Mouse (Mus musculus): ENCODE results near the gene Erp29. TPM values are rescaled to one million over a fixed set of nuclear protein-coding genes. Genes with fewer than 3 reads are reported as not detected.

Gene Erp29
- polyA plus RNA-seq, 1 experiment from 2014 or later = 114 TPM

DNA sequence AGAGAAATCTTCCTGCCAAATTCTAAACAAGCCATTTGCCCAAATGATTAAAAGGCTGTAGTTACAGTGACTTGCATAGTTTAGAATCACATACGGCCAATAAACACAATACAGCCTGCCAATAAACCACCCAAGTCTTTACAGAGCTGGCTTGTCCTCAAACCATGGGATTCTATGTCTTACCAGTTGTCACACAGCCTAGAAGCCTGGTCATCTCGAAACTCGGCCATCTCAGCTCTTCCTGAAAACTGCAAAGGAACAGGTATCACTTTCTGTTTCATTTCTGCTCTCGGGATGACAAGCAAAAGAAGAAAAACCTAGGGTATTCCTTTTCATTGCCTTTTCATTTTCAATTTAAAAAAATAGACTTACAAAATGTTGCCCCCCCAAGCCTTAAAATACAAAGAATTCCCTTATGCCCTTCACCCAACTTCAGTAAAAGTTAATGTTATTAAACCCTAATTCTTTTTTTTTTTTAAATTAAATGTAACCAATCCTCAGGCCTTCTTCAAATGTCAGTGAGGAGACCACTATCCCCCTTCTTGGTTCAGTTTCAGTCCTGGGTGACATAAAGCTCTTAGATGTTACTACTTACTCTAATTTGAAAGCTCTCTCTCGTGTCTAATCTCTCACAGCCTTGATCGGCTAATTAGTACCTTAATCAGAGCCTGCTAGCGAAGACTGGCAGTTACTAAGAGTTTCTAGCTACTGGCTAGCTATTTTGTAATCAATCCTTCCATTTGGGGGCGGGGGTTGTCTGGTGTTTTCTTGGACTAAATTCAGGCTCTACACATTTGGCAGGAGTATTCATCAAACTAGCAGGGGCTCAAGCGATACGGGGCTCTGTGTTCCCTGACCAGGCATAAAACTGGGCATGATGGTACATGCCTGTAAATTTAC lies 68.2 kb downstream of the Erp29 start:
- peaks cover 14% of the 10 kb centered on the region; the same call in 1 of the 2 replicates for H3K27me3 ChIP-seq (replicated peaks; ENCODE audit: low read depth, poor library complexity, severe bottlenecking)
- peaks cover 6% of the 10 kb centered on the region; the same call in 1 of the 2 replicates for H3K9me3 ChIP-seq
- H3K27ac ChIP-seq (replicated peaks) = no peak overlapping the region
- H3K4me3 ChIP-seq = peak overlapping the region; percentile 85
- H3K36me3 ChIP-seq (replicated peaks) = peaks cover 44% of the 10 kb centered on the region
- DNase-seq (ENCODE audit: low spot score) = no peak
- 65% methylated on average over 10 of the region's 10 CpGs for WGBS
- peaks cover 24% of the 10 kb centered on the region for H3K4me1 ChIP-seq

DNA sequence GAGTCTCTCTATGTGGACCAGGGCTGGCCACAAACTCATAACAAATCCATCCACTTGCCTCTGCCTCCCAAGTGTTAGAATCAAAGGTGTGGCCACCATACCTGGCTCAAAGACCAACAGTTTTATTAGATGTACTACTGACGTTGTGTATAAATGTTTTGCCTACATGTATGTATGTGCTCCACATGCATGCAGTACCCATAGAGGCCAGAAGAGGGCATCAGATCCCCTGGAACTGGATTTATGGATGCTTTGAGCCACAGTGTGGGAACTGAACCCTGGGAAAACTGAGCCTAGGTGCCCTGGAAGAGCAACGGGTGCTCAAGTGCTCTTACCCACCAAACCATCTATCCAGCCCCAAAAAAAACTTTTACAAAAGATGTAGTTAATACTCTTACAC lies 71.6 kb downstream of the Erp29 start:
- peak; percentile 31 for DNase-seq (ENCODE audit: low spot score)
- WGBS = 93% methylated on average over 2 of the region's 2 CpGs
- peaks cover 78% of the 10 kb centered on the region for H3K36me3 ChIP-seq (replicated peaks)

DNA sequence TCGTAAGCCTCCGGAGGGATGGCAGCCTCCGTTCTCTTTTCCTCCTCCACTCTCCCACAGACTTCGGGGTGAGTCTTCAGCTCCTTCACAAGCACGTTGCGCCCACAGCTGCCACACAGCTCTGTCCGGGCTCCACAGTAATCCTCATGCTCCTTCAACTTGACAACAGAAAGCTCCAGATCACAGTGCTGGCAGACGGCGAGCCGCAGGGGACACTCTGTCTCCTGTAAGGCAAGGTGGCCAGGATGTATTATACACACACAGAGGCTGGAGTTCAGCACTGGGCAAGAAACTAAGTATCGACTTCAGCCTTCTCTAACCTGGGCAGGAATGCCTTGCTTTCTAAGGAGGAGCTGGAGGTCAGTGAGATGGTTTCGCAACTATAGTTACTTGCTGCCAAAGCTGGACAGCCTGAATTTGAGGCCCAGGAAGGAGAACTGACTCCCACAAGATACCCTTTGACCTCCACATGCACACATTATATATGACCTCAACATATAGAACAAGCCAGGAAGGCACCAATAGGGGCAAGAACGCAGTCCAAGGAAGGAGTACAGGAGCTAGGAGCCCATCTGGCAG lies 73.5 kb downstream of the Erp29 start:
- Histone ChIP-seq H3K36me3 (replicated peaks) (peaks cover 95% of the 10 kb centered on the region), H3K4me3 (no peak overlapping the region), H3K27ac (replicated peaks) (no peak overlapping the region), H3K9me3 (peaks cover 6% of the 10 kb centered on the region; the same call in 1 of the 2 replicates), H3K4me1 (no peaks in the 10 kb centered on the region; the same call in 1 of the 2 replicates), H3K27me3 (replicated peaks; ENCODE audit: low read depth, poor library complexity, severe bottlenecking) (no peaks in the 10 kb centered on the region)
- no peak for DNase-seq (ENCODE audit: low spot score)
- WGBS = 92% methylated on average over 13 of the region's 13 CpGs

More for the DNA sequence above, 71.6 kb downstream of the Erp29 start:
- H3K9me3 ChIP-seq = peaks cover 6% of the 10 kb centered on the region; the same call in 1 of the 2 replicates
- H3K4me1 ChIP-seq = peaks cover 6% of the 10 kb centered on the region
- no peak overlapping the region for H3K4me3 ChIP-seq
- no peak overlapping the region for H3K27ac ChIP-seq (replicated peaks)
- no peaks in the 10 kb centered on the region for H3K27me3 ChIP-seq (replicated peaks; ENCODE audit: low read depth, poor library complexity, severe bottlenecking)

Other genes with a start within 250 kb of the Erp29 start
- gene Rpl6, start 248.0 kb downstream of the Erp29 start, polyA plus RNA-seq (2016; fragmentation: Nextera tagmentation; extraction: Ambion mirVana) = 686 and 696 TPM in 2 replicates
- 4.4 and 5.0 TPM in 2 replicates for gene Hectd4, start 232.3 kb downstream of the Erp29 start, polyA plus RNA-seq (2016; fragmentation: Nextera tagmentation; extraction: Ambion mirVana)
- 74.1 and 74.8 TPM in 2 replicates for gene Trafd1, start 66.9 kb downstream of the Erp29 start, polyA plus RNA-seq (2016; fragmentation: Nextera tagmentation; extraction: Ambion mirVana)
- 49.4 and 53.7 TPM in 2 replicates for gene Naa25, start 54.6 kb downstream of the Erp29 start, polyA plus RNA-seq (2016; fragmentation: Nextera tagmentation; extraction: Ambion mirVana)
- 0.91 and 1.0 TPM in 2 replicates for gene Tmem116, start 613 bp downstream of the Erp29 start, polyA plus RNA-seq (2016; fragmentation: Nextera tagmentation; extraction: Ambion mirVana)
- not detected in 2 replicates for gene Adam1b, start 50.9 kb upstream of the Erp29 start, polyA plus RNA-seq (2016; fragmentation: Nextera tagmentation; extraction: Ambion mirVana)
- 1.2 and 1.6 TPM in 2 replicates for gene Adam1a, start 93.0 kb upstream of the Erp29 start, polyA plus RNA-seq (2016; fragmentation: Nextera tagmentation; extraction: Ambion mirVana)
- gene Gm42878, start 93.0 kb upstream of the Erp29 start, polyA plus RNA-seq (2016; fragmentation: Nextera tagmentation; extraction: Ambion mirVana) = not detected in 2 replicates
- 51.9 TPM in 2 replicates for gene Mapkapk5, start 93.4 kb upstream of the Erp29 start, polyA plus RNA-seq (2016; fragmentation: Nextera tagmentation; extraction: Ambion mirVana)
- 145 and 157 TPM in 2 replicates for gene Aldh2, start 141.3 kb upstream of the Erp29 start, polyA plus RNA-seq (2016; fragmentation: Nextera tagmentation; extraction: Ambion mirVana)
- 1.7 and 2.6 TPM in 2 replicates for gene Acad12, start 166.4 kb upstream of the Erp29 start, polyA plus RNA-seq (2016; fragmentation: Nextera tagmentation; extraction: Ambion mirVana)
- gene Acad10, start 208.0 kb upstream of the Erp29 start, polyA plus RNA-seq (2016; fragmentation: Nextera tagmentation; extraction: Ambion mirVana) = 2.6 and 3.2 TPM in 2 replicates
- gene Brap, start 208.1 kb upstream of the Erp29 start, polyA plus RNA-seq (2016; fragmentation: Nextera tagmentation; extraction: Ambion mirVana) = 41.9 and 44.5 TPM in 2 replicates

Data from embryonic facial prominence, embryonic 10.5 days (tissue).